Mouse (Mus musculus) CD8-positive naive resting alpha-beta T cell, adult 2 months (primary cell): ENCODE data around the gene Pelp1.
"Not testable (repeated sequence)": the region's sequence is repeated elsewhere in the genome, so short reads cannot be mapped to it uniquely, and the experiment has no call there.

Experiments
- DNase-seq, 2 experiments: peaks; one replicate each; pipeline ENCODE4 v3.0.0; 2022; ENCODE audit warnings: low read depth in 2 of 2, low spot score in 2 of 2

Pelp1 gene

GRCm38 (mm10) chr11:70426598-70426997 is 16.8 kb upstream of the Pelp1 start:
- not testable (repeated sequence) for DNase-seq

DNA sequence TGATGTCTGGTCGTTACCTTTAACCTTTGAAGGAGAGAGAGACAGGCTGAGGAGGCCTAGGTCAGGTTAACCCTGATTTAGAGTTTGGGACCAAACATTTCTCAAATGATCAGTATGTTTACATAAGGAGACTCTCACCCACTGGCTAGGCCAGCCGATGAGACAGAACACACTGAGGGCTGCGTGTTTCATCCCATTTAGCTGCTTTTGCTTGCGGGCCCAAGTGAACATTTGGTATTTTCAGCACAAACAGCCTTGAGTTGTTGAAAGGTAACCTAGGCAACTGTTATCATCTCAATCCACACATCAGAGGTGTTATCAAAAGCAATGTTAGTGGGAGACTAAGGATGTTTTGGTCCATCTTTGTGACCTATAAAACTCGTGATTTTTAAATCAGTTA is 9.7 kb upstream of the Pelp1 start:
- no peak for DNase-seq

DNA sequence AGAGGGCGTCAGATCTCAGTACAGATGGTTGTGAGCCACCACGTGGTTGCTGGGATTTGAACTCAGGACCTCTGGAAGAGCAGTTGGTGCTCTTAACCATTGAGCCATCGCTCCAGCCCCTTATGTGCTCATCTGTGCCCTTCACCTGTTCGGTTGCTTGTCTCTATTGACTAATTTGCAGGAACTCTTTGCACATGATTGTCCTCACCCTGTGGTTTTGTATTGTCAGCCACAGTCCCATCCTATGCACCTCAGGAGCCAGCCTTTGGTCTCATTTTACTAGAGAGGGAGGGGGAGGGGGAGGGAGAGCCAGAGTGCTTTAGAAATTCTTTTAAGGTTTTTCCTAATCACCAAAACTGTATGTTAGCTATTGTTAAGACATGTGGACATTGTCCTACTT is 8.4 kb upstream of the Pelp1 start:
- DNase-seq = no peak

DNA sequence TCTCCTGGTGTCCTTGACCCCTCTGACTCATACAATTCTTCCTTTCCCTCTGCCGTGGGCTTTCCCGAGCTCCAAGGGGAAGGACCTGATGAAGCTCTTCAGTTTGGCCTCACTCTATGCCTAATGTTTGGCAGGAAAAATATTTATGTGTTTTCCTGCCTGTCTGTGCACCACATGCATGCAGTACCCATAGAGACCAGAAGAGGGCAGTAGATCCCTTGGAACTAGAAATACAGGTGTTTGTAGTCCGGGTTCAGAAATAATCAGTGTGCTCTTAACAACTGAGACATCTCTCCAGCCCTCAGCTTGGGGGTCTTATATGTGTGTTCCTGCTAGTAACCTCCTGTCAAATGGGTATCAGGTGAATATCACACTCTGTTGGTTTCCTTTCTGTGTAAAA is 4.1 kb upstream of the Pelp1 start:
- peak; percentile 83 to 87 for DNase-seq

- no peak for DNase-seq
Measured at GRCm38 (mm10) chr11:70412591-70412990, 2.8 kb upstream of the Pelp1 start.

DNA sequence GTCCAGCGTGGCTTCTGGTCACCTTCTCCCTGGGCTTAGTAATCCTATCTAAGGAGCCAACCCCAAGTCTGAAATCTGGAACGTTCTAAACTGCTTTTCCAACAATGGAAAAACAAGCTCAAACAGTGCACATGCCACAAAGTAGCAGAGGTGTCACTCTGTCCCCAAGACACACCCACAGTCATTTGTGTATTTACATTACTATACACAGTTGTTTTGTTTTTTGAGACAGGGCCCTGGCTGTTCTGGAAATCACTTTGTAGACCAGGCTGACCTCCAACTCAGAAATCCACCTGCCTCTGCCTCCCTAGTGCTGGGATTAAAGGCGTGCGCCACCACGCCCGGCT is 439 bp upstream of the Pelp1 start:
- no peak for DNase-seq

GRCm38 (mm10) chr11:70403598-70403997 is 6.2 kb downstream of the Pelp1 start:
- DNase-seq = no peak

- DNase-seq = no peak
Measured at GRCm38 (mm10) chr11:70389421-70389820, 20.4 kb downstream of the Pelp1 start.

DNA sequence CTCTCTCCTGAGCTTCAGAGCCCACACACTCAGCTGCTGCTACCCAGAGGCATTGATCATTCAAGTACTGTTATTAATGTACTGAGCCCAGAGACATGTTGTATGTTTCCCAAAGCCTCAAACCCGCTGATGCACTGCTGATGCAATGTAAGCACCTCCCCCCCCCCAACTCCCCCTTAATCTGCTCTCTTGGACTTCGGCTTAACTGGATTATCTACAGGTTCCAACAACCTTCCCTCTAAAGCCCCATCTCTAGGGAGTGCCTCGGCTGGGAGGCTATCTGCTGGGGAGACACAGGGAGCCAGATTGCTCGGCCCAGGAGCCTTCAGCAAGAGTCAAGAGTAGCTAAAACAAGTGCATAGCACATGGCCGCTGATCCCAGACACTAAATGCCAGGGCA is 22.4 kb downstream of the Pelp1 start:
- DNase-seq = no peak

GRCm38 (mm10) chr11:70384136-70384535 is 25.7 kb downstream of the Pelp1 start:
- DNase-seq = no peak

GRCm38 (mm10) chr11:70381330-70381729 is 28.5 kb downstream of the Pelp1 start:
- no peak for DNase-seq

GRCm38 (mm10) chr11:70380478-70381005 is 29.3 kb downstream of the Pelp1 start:
- DNase-seq = no peak

DNA sequence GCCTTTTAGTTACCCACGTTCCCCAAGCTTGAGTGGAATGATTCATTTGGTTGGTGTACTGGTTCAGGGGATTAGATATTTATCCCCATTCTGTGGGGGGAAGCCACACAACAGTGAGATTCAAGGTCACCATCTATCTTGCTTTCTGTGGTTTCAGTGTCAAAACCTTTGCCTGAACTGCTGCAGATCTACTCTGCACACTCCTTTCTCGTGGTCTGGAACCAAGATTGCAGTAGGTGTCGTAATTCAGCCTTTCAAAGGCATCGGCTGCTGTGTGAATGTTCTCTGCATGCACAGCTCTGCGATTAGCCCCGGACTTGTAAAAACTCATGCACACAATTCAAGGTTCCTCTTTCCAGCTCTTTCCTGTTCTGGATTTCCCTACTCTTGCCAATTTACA is 33.8 kb downstream of the Pelp1 start:
- DNase-seq = no peak

GRCm38 (mm10) chr11:70374302-70374701 is 35.5 kb downstream of the Pelp1 start:
- no peak for DNase-seq

DNA sequence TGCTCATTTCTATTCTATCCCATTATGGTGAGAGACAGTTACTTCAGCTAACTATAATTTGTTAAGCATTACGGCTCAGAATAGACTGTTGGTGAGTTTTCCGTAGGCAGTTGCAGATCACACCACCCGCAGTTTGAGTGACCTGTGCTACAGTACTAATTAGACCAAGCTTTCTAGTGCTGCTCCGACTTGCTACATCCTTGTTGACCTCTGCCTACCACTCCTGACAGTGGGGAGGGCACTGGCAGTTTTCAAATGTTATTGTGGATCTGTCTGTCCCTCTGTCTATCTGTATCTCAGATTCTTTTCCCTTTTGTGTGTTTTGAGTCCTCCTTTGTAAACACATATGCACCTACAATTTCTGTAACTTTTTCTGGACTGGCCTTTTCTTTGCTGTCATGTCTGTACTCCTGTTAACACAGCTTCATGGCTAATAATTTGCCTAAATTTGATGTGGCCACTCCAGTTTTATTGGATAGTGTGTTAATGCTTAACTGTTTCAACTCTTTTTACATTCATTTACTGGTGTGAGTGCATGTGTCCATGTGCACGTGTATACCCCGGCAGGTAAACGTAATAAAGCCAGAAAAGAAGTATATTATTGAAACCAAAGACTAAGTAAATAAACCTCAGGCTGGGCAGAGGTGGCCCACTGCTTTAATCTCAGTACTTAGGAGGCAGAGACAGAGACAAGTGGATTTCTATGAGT is 36.8 kb downstream of the Pelp1 start:
- DNase-seq = no peak

GRCm38 (mm10) chr11:70372396-70372795 is 37.4 kb downstream of the Pelp1 start:
- DNase-seq = no peak

DNA sequence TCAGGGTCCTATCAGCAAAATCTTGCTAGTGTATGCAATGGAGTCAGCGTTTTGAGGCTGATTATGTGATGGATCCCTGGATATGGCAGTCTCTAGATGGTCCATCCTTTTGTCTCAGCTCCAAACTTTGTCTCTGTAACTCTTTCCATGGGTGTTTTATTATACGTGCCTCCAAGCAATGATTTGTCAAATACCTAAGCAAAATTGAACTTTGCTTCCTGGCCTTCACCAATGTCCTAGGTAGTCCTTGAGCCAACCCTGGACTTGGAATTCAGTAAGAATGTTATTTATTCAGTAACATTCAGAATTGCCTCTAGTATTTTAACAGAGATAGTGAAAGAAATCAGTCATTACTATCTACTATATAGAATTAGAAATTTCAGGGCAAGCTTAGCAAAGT is 41.2 kb downstream of the Pelp1 start:
- DNase-seq = not testable (repeated sequence)

GRCm38 (mm10) chr11:70367701-70368100 is 42.1 kb downstream of the Pelp1 start:
- DNase-seq = not testable (repeated sequence)

DNA sequence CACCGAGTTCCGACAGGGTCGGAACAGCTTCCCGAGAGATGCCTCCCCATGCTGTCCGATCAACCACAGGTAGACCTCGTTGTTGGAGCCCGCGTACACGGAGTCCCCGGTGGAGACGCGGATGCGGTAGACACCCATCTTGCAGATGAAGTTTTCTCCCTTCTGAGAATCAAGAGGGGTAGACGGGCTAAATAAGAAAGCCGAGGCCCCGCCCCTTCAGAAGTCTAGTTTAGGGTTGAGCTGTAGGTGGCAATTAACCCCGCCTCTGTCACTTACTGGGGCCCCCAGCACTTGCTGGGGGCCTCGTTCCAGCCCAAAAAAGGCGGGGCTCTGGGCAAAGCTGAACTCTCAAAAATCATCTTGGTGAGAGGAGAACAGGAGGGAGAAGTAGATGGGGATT is 58.0 kb downstream of the Pelp1 start, which contains the start of gene Alox15:
Gene Alox15, minus strand, starts transcription at position 164 of the 400 bp plus-strand sequence.
- peak in 1 of 2 experiments; percentile 16 for DNase-seq

- DNase-seq = no peak
Measured at GRCm38 (mm10) chr11:70348630-70349029, 61.2 kb downstream of the Pelp1 start.

GRCm38 (mm10) chr11:70347861-70348260 is 62.0 kb downstream of the Pelp1 start:
- no peak for DNase-seq

DNA sequence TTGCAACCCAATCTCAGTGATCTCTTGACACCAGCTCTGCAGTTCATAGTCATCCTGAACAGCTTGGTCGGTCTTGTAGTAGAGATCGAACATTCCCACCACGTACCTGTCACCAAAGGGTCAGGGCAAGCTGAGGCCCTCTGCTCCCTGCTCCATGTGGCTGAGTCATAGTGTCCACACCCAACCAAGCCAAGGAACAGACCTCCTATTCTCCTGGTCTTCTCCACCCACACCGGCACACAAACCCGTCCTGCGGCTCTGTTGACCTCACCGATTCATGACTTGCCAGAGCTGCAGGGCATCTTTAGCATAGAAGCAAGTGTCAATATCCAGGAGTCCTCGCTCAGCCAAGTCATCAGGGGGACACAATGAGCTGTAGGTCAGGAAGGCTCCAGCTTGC is 64.3 kb downstream of the Pelp1 start:
- no peak for DNase-seq

GRCm38 (mm10) chr11:70345061-70345460 is 64.8 kb downstream of the Pelp1 start:
- no peak for DNase-seq
